Mouse (Mus musculus): ENCODE measurements around the gene Shbg. TPM values are rescaled to one million over a fixed set of nuclear protein-coding genes. Genes with fewer than 3 reads are reported as not detected.

The Shbg gene
- polyA plus RNA-seq, 1 experiment = not detected

DNA sequence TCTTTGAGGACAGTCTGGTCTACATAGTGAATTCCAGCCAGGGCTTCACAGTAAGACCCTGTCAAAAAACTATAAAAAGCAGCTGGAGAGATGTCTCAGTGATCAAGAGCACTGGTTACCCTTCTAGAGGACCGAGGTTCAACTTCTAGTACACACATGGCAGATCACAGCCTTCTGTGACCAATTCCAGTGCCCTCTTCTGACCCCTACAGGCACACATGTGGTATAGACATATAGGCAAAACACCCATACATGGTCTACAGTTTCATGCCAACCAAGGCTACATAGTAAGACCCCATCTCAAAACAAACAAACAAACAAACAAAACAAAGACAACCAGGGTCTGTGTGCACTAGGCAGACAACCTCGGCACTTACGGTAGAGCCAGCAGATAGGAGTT, 42.5 kb downstream of the Shbg start:
- no peak overlapping the region for H3K4me3 ChIP-seq (ENCODE audit: insufficient read depth, low read depth, low read length)
- no peak overlapping the region for H3K27ac ChIP-seq (ENCODE audit: insufficient read depth, low read depth, low read length)
- WGBS = 56% methylated on average over 3 of the region's 3 CpGs
- peaks cover 15% of the 10 kb centered on the region for H3K4me1 ChIP-seq (ENCODE audit: control insufficient read depth, insufficient read depth, low read length)
- TF ChIP-seq CTCF (IDR thresholded peaks at IDR 0.05; ENCODE audit: insufficient read depth, low read depth, low read length) = no peak
- TF ChIP-seq POLR2A (IDR thresholded peaks at IDR 0.05; ENCODE audit: insufficient read depth, low read depth, low read length) = no peak

DNA sequence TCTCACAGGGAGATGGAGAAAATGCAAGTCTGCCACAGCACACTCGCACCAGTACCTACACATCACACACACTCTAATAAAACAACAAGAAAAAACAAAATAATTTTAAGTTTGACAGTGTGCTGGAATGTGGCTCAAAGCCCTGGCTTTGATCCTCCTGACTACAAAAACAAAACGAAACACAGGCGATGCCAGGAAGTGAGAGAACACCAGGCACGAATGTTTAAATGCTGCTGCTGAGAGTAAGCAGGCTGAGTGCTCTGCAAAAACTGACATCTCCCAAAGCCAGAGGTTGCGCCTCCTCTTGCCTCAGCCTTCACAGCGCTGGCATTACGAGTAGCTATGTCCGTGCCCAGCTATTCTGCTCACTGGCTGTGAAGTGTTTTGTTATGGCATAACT, 52.6 kb downstream of the Shbg start:
- TF ChIP-seq POLR2A (IDR thresholded peaks at IDR 0.05; ENCODE audit: insufficient read depth, low read depth, low read length) (no peak), CTCF (IDR thresholded peaks at IDR 0.05; ENCODE audit: insufficient read depth, low read depth, low read length) (no peak)
- H3K4me3 ChIP-seq (ENCODE audit: insufficient read depth, low read depth, low read length) = no peak overlapping the region

More for the DNA sequence above, 52.6 kb downstream of the Shbg start:
- 64% methylated on average over 8 of the region's 8 CpGs for WGBS
- Histone ChIP-seq H3K27ac (ENCODE audit: insufficient read depth, low read depth, low read length) (no peak overlapping the region), H3K4me1 (ENCODE audit: control insufficient read depth, insufficient read depth, low read length) (peaks cover 15% of the 10 kb centered on the region)

Other genes starting within 250 kb of the Shbg start
- gene Chd3, start 248.5 kb downstream of the Shbg start, polyA plus RNA-seq (2012; ENCODE audit: insufficient read depth, insufficient read length, low replicate concordance, missing spikeins) = 175 and 278 TPM in 2 replicates
- not detected in 2 replicates for gene Naa38, start 222.4 kb downstream of the Shbg start, polyA plus RNA-seq (2012; ENCODE audit: insufficient read depth, insufficient read length, low replicate concordance, missing spikeins)
- gene Cyb5d1, start 222.3 kb downstream of the Shbg start, polyA plus RNA-seq (2012; ENCODE audit: insufficient read depth, insufficient read length, low replicate concordance, missing spikeins) = not detected in 2 replicates
- gene Tmem88, start 219.7 kb downstream of the Shbg start, polyA plus RNA-seq (2012; ENCODE audit: insufficient read depth, insufficient read length, low replicate concordance, missing spikeins) = not detected in 2 replicates
- 114 TPM in 1 of 2 replicates, not detected in the other for gene Kdm6b, start 204.2 kb downstream of the Shbg start, polyA plus RNA-seq (2012; ENCODE audit: insufficient read depth, insufficient read length, low replicate concordance, missing spikeins)
- gene Dnah2, start 68.8 kb downstream of the Shbg start, polyA plus RNA-seq (2012; ENCODE audit: insufficient read depth, insufficient read length, low replicate concordance, missing spikeins) = not detected in 2 replicates
- gene Efnb3, start 57.7 kb downstream of the Shbg start, polyA plus RNA-seq (2012; ENCODE audit: insufficient read depth, insufficient read length, low replicate concordance, missing spikeins) = not detected in 2 replicates
- not detected in 2 replicates for gene Wrap53, start 37.6 kb downstream of the Shbg start, polyA plus RNA-seq (2012; ENCODE audit: insufficient read depth, insufficient read length, low replicate concordance, missing spikeins)
- not detected in 2 replicates for gene Trp53, start 37.5 kb downstream of the Shbg start, polyA plus RNA-seq (2012; ENCODE audit: insufficient read depth, insufficient read length, low replicate concordance, missing spikeins)
- gene Atp1b2, start 12.0 kb downstream of the Shbg start, polyA plus RNA-seq (2012; ENCODE audit: insufficient read depth, insufficient read length, low replicate concordance, missing spikeins) = 162 TPM in 1 of 2 replicates, not detected in the other
- not detected in 2 replicates for gene Sat2, start 4.1 kb upstream of the Shbg start, polyA plus RNA-seq (2012; ENCODE audit: insufficient read depth, insufficient read length, low replicate concordance, missing spikeins)
- not detected in 2 replicates for gene Fxr2, start 15.1 kb upstream of the Shbg start, polyA plus RNA-seq (2012; ENCODE audit: insufficient read depth, insufficient read length, low replicate concordance, missing spikeins)
- gene Sox15, start 37.4 kb upstream of the Shbg start, polyA plus RNA-seq (2012; ENCODE audit: insufficient read depth, insufficient read length, low replicate concordance, missing spikeins) = not detected in 2 replicates
- gene Mpdu1, start 44.7 kb upstream of the Shbg start, polyA plus RNA-seq (2012; ENCODE audit: insufficient read depth, insufficient read length, low replicate concordance, missing spikeins) = not detected in 2 replicates
- not detected in 2 replicates for gene Cd68, start 48.2 kb upstream of the Shbg start, polyA plus RNA-seq (2012; ENCODE audit: insufficient read depth, insufficient read length, low replicate concordance, missing spikeins)
- gene Eif4a1, start 54.5 kb upstream of the Shbg start, polyA plus RNA-seq (2012; ENCODE audit: insufficient read depth, insufficient read length, low replicate concordance, missing spikeins) = 796 TPM in 1 of 2 replicates, not detected in the other
- gene Senp3, start 64.2 kb upstream of the Shbg start, polyA plus RNA-seq (2012; ENCODE audit: insufficient read depth, insufficient read length, low replicate concordance, missing spikeins) = not detected in 2 replicates
- not detected in 2 replicates for gene Tnfsf13, start 67.9 kb upstream of the Shbg start, polyA plus RNA-seq (2012; ENCODE audit: insufficient read depth, insufficient read length, low replicate concordance, missing spikeins)
- not detected in 2 replicates for gene Tnfsf12, start 77.9 kb upstream of the Shbg start, polyA plus RNA-seq (2012; ENCODE audit: insufficient read depth, insufficient read length, low replicate concordance, missing spikeins)
- not detected in 2 replicates for gene Tnfsfm13, start 78.2 kb upstream of the Shbg start, polyA plus RNA-seq (2012; ENCODE audit: insufficient read depth, insufficient read length, low replicate concordance, missing spikeins)
- 105 TPM in 2 replicates for gene Polr2a, start 140.7 kb upstream of the Shbg start, polyA plus RNA-seq (2012; ENCODE audit: insufficient read depth, insufficient read length, low replicate concordance, missing spikeins)
- gene Slc35g3, start 144.1 kb upstream of the Shbg start, polyA plus RNA-seq (2012; ENCODE audit: insufficient read depth, insufficient read length, low replicate concordance, missing spikeins) = not detected in 2 replicates
- gene Zbtb4, start 148.0 kb upstream of the Shbg start, polyA plus RNA-seq (2012; ENCODE audit: insufficient read depth, insufficient read length, low replicate concordance, missing spikeins) = 250 TPM in 1 of 2 replicates, not detected in the other
- not detected in 2 replicates for gene Chrnb1, start 178.0 kb upstream of the Shbg start, polyA plus RNA-seq (2012; ENCODE audit: insufficient read depth, insufficient read length, low replicate concordance, missing spikeins)
- gene Fgf11, start 184.0 kb upstream of the Shbg start, polyA plus RNA-seq (2012; ENCODE audit: insufficient read depth, insufficient read length, low replicate concordance, missing spikeins) = not detected in 2 replicates
- not detected in 2 replicates for gene Tmem102, start 187.7 kb upstream of the Shbg start, polyA plus RNA-seq (2012; ENCODE audit: insufficient read depth, insufficient read length, low replicate concordance, missing spikeins)
- not detected in 2 replicates for gene Gm39566, start 197.4 kb upstream of the Shbg start, polyA plus RNA-seq (2012; ENCODE audit: insufficient read depth, insufficient read length, low replicate concordance, missing spikeins)
- not detected in 2 replicates for gene Spem2, start 200.6 kb upstream of the Shbg start, polyA plus RNA-seq (2012; ENCODE audit: insufficient read depth, insufficient read length, low replicate concordance, missing spikeins)
- not detected in 2 replicates for gene Spem1, start 204.3 kb upstream of the Shbg start, polyA plus RNA-seq (2012; ENCODE audit: insufficient read depth, insufficient read length, low replicate concordance, missing spikeins)
- gene Nlgn2, start 219.9 kb upstream of the Shbg start, polyA plus RNA-seq (2012; ENCODE audit: insufficient read depth, insufficient read length, low replicate concordance, missing spikeins) = 82.2 TPM in 1 of 2 replicates, not detected in the other
- not detected in 2 replicates for gene Tmem256, start 220.6 kb upstream of the Shbg start, polyA plus RNA-seq (2012; ENCODE audit: insufficient read depth, insufficient read length, low replicate concordance, missing spikeins)
- not detected in 2 replicates for gene Plscr3, start 228.5 kb upstream of the Shbg start, polyA plus RNA-seq (2012; ENCODE audit: insufficient read depth, insufficient read length, low replicate concordance, missing spikeins)
- not detected in 2 replicates for gene Tnk1, start 240.8 kb upstream of the Shbg start, polyA plus RNA-seq (2012; ENCODE audit: insufficient read depth, insufficient read length, low replicate concordance, missing spikeins)

All from olfactory bulb, adult 2 months (tissue).